Mouse (Mus musculus) urinary bladder, postnatal 36 days (tissue): ENCODE data around the gene Rnf216.

Experiments used
- DNase-seq, 2 experiments: peaks; one replicate each; pipeline ENCODE4 v3.0.0; 2022; ENCODE audit warnings: low spot score in 2 of 2, mixed read lengths in 1 of 2

Rnf216 gene

DNA sequence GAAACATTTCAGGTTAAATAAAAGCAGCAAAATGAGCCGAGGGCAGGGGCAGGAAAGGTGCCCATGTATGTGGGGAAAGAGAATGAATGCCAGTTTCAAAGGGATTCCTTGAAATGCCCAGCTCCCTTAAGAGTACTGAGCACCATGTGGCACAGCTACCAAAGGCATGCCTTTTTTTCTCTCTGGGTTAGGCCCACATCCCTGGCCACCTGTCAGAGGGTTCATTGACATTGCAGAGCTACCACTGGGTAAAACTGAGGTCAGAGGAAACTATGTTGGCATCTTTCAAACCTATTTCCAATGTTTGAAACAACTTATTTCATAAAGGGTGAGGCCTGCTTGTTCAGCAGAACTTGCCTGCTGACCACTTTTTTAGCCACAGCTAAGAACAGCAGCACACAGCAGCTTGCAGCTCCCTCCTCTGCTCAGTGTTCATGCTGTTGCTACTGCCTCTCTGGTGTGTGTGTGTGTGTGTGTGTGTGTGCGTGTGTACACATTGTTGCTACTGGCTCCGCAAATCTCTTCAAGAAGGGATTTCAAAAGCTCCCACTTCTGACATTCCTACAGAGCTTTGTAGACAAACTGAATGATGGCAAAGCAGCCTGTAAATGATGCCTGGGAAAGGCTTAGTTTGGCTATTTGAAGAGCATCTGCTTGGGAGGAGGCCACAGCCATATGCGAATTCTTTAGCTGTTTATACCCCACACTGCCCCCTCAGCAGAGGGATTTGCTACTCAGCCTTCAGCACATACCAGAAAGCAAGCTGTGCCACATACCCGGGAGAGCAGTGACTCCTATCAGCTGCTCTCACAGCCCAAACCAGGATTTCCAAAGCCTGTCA, 59.4 kb downstream of the Rnf216 start:
- no peak for DNase-seq

DNA sequence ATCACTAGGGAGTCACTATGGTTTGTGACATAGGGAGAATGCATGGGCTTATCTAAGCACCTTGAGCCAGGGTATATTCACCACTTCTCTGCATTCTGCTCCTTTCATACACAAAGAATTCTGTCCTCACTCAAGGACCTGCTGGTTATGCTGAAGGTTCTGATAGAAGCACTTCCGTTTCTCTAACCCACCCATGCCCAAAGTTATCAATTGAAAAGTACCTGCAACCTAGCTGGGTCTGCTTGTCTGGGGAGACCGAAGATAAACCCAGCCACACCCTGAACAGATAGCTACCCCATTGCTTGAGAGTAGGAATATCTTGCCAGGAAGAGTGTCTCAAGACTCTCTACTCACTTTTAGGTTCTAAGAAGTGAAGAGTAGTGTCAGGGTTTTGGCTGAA, 60.1 kb downstream of the Rnf216 start:
- DNase-seq = no peak

- no peak for DNase-seq
Measured at GRCm38 (mm10) chr5:143051851-143052250, 60.9 kb downstream of the Rnf216 start.

DNA sequence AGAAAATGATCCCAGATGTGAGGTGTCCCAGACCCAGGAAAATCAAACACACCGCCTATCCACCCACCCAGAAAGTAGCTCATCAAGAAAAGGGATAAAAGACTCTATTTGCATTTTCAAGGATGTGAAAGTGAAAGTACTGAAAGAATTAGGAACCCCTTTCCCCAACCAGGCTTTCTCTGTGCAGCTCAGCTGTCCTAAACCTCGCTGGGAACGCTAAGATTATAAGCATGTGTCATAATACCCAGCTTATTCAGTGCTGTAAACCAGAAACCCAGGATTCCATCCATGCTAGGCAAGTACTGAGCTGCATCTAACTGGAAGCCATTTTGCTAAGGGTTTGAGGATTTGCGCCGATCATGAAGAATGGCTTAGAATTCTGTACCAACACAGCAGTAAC, 62.5 kb downstream of the Rnf216 start:
- DNase-seq = no peak

GRCm38 (mm10) chr5:143049746-143050145, 63.0 kb downstream of the Rnf216 start:
- DNase-seq = no peak

- no peak for DNase-seq
Measured at GRCm38 (mm10) chr5:143049013-143049385, 63.8 kb downstream of the Rnf216 start.

DNA sequence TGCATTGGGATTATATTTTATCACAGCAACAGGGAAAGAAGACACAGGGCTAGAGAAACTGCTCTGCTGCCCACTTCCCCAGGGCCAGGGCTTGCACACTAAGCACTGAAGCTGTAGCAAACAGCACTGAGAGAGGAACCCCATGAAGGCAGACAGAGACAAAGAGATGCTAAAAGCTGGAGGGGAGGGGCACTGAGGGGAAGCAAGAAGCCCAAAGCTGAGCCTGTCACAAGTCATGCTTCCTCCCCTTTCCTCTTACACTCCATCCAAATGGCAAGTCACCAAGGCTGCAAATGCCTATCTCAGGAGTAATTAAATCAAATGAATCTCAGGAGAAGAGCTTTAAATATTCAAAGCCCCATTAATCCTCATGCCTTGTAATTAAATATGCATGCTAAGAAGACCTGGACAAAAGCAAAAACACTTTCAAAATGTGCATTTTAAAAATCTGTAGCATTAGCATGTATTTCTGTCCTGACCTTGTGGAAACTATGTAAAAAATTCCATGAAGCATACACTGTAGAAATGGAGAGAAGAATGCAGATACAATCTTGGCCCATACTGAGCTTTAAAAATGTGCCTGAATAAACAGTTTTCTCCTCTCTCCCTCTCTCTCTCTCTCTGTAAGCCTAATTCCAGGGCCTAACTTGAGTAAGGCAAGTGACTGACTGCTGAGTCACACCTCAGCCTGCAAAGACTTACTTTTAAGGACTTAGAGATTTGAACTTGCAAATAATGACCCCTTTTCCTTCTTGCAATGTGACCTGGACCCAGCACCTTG, 64.4 kb downstream of the Rnf216 start:
- DNase-seq = no peak

GRCm38 (mm10) chr5:143047586-143047985, 65.2 kb downstream of the Rnf216 start:
- DNase-seq = no peak

DNA sequence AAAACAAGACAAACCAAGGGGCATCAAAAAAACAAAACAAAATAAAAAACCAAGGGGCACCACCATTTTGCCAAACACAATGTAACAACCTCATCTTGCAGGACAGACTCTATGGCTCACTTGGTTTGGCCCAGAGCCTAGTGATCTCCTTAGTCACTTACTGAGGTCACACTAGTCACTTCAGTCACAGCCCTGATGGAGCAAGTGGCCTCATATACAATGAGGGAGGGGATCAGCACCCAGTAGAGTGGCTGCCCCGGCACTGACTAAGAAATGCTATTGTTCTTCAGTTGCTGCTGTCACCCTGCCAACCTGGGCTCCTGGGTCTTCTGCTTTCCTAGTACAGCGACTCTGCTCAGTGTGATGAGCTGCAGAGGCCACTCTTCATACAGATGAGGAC, 68.9 kb downstream of the Rnf216 start:
- DNase-seq = no peak

GRCm38 (mm10) chr5:143043285-143043684, 69.5 kb downstream of the Rnf216 start:
- DNase-seq = no peak

GRCm38 (mm10) chr5:143038794-143039193, 74.0 kb downstream of the Rnf216 start:
- no peak for DNase-seq

DNA sequence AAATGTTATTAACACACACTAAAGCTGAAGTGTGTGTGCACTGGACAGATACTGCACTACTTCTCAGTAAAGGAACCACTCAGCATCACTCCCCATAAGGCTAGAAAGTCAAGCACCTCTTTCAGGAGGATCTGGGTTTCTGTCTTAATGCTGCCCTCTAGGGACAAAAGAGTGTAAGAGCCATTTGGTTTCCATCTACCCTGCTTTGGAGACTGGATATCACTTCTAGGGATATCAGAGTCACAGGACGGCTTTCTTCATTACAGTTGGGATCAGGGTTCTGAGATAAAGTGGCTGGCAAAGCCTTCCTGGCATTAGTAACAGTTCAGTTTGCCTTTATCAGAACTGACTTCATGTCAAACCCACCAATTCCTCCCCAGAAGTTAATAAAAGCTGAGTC, 75.6 kb downstream of the Rnf216 start:
- no peak for DNase-seq

- no peak for DNase-seq
Measured at GRCm38 (mm10) chr5:143036052-143036451, 76.7 kb downstream of the Rnf216 start.

GRCm38 (mm10) chr5:143035271-143035670, 77.5 kb downstream of the Rnf216 start:
- DNase-seq = no peak

GRCm38 (mm10) chr5:143034108-143034507, 78.7 kb downstream of the Rnf216 start:
- DNase-seq = no peak

DNA sequence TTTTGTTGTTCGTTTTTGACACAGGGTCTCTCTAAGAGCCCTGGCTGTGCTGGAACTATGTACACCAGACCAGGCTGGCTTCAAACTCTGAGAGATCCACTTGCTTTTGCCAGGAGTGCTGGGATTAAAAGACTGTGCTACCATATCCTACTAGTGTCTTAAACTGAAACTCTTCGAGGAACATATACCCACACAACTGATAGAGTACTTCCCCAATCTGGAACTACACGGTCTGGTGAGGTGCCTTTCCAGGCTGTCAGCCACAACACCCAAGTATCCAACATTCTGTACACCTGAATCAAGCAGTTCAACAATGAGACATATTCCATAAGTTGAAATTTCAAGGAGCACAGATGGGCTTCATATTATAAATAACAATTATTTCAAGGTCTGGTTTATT, 79.5 kb downstream of the Rnf216 start:
- DNase-seq = no peak

GRCm38 (mm10) chr5:143032639-143033146, 80.1 kb downstream of the Rnf216 start:
- no peak for DNase-seq

- DNase-seq = no peak
Measured at GRCm38 (mm10) chr5:143031681-143032080, 81.1 kb downstream of the Rnf216 start.

- DNase-seq = no peak
Measured at GRCm38 (mm10) chr5:143031193-143031592, 81.6 kb downstream of the Rnf216 start.

DNA sequence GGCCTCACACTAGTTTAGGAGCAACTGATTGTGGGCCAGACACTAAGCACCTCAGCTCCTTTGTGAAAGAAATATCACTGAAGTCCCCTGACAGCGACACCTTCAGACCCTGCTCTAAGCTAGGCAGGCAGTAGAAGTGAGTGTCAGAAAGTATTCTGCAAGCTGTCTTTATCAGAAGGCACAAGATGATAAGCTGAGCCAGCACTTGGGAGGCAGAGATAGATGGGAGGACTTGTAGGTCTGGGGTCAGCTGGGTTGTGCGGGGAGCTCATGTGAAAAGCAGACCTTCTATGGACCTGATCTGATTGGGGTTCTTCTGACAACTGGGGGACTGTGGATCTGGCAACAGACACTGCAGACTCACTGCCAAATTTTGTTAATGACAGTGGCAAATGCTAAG, 88.9 kb downstream of the Rnf216 start:
- DNase-seq = no peak

GRCm38 (mm10) chr5:143022956-143023355, 89.8 kb downstream of the Rnf216 start:
- no peak for DNase-seq

- no peak for DNase-seq
Measured at GRCm38 (mm10) chr5:143017401-143017800, 95.4 kb downstream of the Rnf216 start.

GRCm38 (mm10) chr5:143009383-143009782, 103.4 kb downstream of the Rnf216 start:
- no peak for DNase-seq
